Mouse (Mus musculus) adrenal gland, postnatal 14 days (tissue): ENCODE data around the gene Tas2r104. TPM values are rescaled to one million over a fixed set of nuclear protein-coding genes. Genes with fewer than 3 reads are reported as not detected.

Experiments used
- DNase-seq: peaks from one replicate; pipeline ENCODE4 v3.0.0; 2021; ENCODE audit warnings: mixed read lengths
- long read RNA-seq, 2 experiments: library from polyadenylated mRNA; stranded (forward); transcript quantifications; one replicate each; pipeline ENCODE4 v2.0.0; 2021
- total RNA-seq: library from RNA; stranded (reverse); gene quantifications from 2 replicates; pipeline ENCODE4 v1.2.3, GENCODE M21; 2021

Tas2r104 gene
- not detected in 2 replicates for total RNA-seq
- long read RNA-seq, experiment 1: 0 reads
- long read RNA-seq, experiment 2: 0 reads

DNA sequence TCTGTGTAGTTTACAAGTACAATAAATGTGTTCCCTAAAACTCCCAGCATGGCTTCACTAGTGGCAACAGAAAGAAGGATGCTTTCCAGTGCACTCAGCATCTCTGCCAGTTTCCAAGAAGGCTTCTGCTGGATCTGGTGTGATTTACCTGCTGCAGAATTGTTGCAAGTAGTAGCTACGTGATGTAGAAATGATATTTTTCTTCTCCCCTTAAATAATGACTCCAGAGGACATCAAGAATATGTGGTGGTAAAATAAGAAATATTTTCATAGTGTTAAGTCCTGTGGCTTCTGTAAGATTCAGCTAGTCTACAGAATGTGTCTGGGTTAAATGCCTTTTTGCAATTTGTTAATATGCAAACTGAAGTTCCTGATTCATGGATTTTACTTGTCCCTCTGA lies at the start of gene Tas2r104:
TSS of gene Tas2r104 (minus strand) at position 101 of the 400 bp plus-strand sequence.
- no peak for DNase-seq

- no peak for DNase-seq
These were observed 27.3 kb upstream of the Tas2r104 start for GRCm38 (mm10) chr6:131712803-131713202.

- no peak for DNase-seq
These were observed 4.4 kb upstream of the Tas2r104 start, which contains the start of gene Tas2r114 for GRCm38 (mm10) chr6:131689963-131690362. Tas2r114 (minus strand) TSS chr6:131690063.

DNA sequence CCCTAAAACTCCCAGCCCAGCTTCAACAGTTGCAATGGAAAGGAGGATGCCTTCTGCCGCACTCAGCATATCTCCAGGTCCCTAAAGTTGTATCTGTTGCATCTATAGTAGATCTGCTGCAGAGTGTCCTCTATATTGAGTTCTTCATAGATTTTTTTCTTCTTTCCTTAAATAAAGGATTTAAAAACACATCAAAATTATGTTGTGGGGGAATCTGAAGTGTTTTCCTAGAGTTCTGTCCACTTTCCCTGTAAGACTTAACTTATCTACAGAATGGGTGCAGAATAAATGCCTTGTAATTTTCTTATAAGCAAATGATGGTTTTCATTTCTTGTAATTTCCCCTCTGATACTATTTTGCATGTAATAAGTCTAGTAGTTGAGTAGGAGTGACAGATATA lies 1.9 kb upstream of the Tas2r104 start, which contains the start of gene Tas2r105:
TSS of gene Tas2r105 (minus strand) at position 101 of the 400 bp plus-strand sequence.
- no peak for DNase-seq

DNA sequence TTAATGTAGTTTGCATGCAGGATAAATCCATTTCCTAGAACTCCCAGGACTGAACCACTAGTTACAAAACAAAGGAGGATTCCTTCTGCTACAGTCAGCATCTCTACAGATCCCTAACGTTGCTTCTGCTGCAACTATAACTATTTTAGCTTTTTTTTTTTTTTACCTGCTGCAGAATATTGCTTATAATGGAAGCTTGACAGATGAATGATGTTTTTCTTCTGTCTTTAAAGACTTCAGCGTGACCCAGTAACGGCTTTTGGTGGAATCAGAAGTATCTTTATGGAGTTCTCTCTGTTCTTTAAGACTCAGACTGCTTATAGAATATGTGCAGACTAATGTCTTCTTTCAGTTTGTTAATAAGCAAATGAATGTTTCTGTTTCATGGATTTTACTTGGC lies 6.8 kb downstream of the Tas2r104 start, which contains the start of gene Tas2r106:
TSS of gene Tas2r106 (minus strand) at position 101 of the 400 bp plus-strand sequence.
- DNase-seq: no peak

GRCm38 (mm10) chr6:131660049-131660448 lies 25.5 kb downstream of the Tas2r104 start, which contains the start of gene Tas2r107:
Tas2r107 (minus strand) TSS chr6:131660149.
- DNase-seq: no peak

Other genes starting within 250 kb of the Tas2r104 start
- not detected in 2 replicates for gene 5430401F13Rik, start 199.3 kb downstream of the Tas2r104 start, total RNA-seq
- not detected in 2 replicates for gene Gm6619, start 199.3 kb downstream of the Tas2r104 start, total RNA-seq
- gene Tas2r130, start 54.8 kb downstream of the Tas2r104 start, total RNA-seq: not detected in 2 replicates
- gene Tas2r107, start 25.6 kb downstream of the Tas2r104 start, total RNA-seq: not detected in 2 replicates
- not detected in 2 replicates for gene Tas2r106, start 6.9 kb downstream of the Tas2r104 start, total RNA-seq
- gene Tas2r105, start 1.8 kb upstream of the Tas2r104 start, total RNA-seq: not detected in 2 replicates
- gene Tas2r114, start 4.3 kb upstream of the Tas2r104 start, total RNA-seq: not detected in 2 replicates